Mouse (Mus musculus) MEL (cell line): ENCODE data around the gene Nthl1. TPM values are rescaled to one million over a fixed set of nuclear protein-coding genes. Genes with fewer than 3 reads are reported as not detected.

ENCODE experiments used
- DNase-seq: peaks from one replicate; pipeline ENCODE4 v3.0.0; 2011; ENCODE audit warnings: low read depth, low spot score
- H3K27ac ChIP-seq: 2 replicates; pipeline ENCODE4 v1.5.1; 2012; ENCODE audit warnings: low read depth, mild to moderate bottlenecking, control low read depth, low read length, moderate library complexity; ENCODE audit not compliant: control insufficient read depth
- H3K27me3 ChIP-seq, 2 experiments: fragments of 150-350 bp in 1 of 2; sonication (generic) in 1 of 2; 2 replicates each; pipeline ENCODE4 v1.6.1; 2012; ENCODE audit warnings: low read length in 2 of 2, mild to moderate bottlenecking in 2 of 2, improper control_type of control experiment in 1 of 2, moderate library complexity in 1 of 2; ENCODE audit not compliant: insufficient read depth in 2 of 2, control insufficient read depth in 1 of 2
- H3K36me3 ChIP-seq, 2 experiments: 2 replicates each; pipeline ENCODE4 v1.6.1; 2012 to 2014; ENCODE audit warnings: low read length in 2 of 2, improper control_type of control experiment in 1 of 2, inconsistent platforms in 1 of 2, mild to moderate bottlenecking in 1 of 2; ENCODE audit not compliant: insufficient read depth in 2 of 2, control insufficient read depth in 1 of 2
- H3K4me1 ChIP-seq, 2 experiments: fragments of 150-350 bp in 1 of 2; sonication (generic) in 1 of 2; 2 replicates each; pipeline ENCODE4 v1.6.1; 2012; ENCODE audit warnings: low read length in 2 of 2, improper control_type of control experiment in 1 of 2, mild to moderate bottlenecking in 1 of 2; ENCODE audit not compliant: insufficient read depth in 2 of 2, control insufficient read depth in 1 of 2
- H3K4me3 ChIP-seq, 2 experiments: fragments of 150-350 bp in 1 of 2; sonication (generic) in 1 of 2; 2 replicates each; pipeline ENCODE4 v1.5.1; 2012; ENCODE audit warnings: low read depth in 2 of 2, low read length in 2 of 2, mild to moderate bottlenecking in 2 of 2, moderate library complexity in 2 of 2, control low read depth in 1 of 2, improper control_type of control experiment in 1 of 2; ENCODE audit not compliant: control insufficient read depth in 1 of 2, insufficient read depth in 1 of 2
- H3K79me2 ChIP-seq: 2 replicates; pipeline ENCODE4 v1.6.1; 2012; ENCODE audit warnings: mild to moderate bottlenecking, low read length, moderate library complexity; ENCODE audit not compliant: control insufficient read depth, poor library complexity, insufficient read depth
- H3K9ac ChIP-seq: 2 replicates; pipeline ENCODE4 v1.6.1; 2012; ENCODE audit warnings: low read depth, mild to moderate bottlenecking, control low read depth, low read length, moderate library complexity; ENCODE audit not compliant: control insufficient read depth, poor library complexity, severe bottlenecking
- H3K9me3 ChIP-seq: fragments of 150-350 bp; sonication (generic); replicated peaks from 2 replicates; pipeline ENCODE4 v1.6.1; 2012; ENCODE audit warnings: mild to moderate bottlenecking, low read length, improper control_type of control experiment, moderate library complexity; ENCODE audit not compliant: insufficient read depth
- BHLHE40 ChIP-seq: IDR thresholded peaks from 2 replicates; pipeline ENCODE4 v1.6.1; 2012; ENCODE audit warnings: low read depth, mild to moderate bottlenecking, inconsistent platforms, low read length, improper control_type of control experiment, borderline replicate concordance
- CHD2 ChIP-seq: IDR thresholded peaks from 2 replicates; pipeline ENCODE4 v1.6.1; 2011; ENCODE audit warnings: low read length, improper control_type of control experiment
- CTCF ChIP-seq, 3 experiments: IDR thresholded peaks in 2 of 3; conservative IDR thresholded peaks in 1 of 3; 2 replicates each; pipeline ENCODE4 v1.5.1; 2011 to 2012; ENCODE audit warnings: low read length in 3 of 3, low read depth in 2 of 3, mild to moderate bottlenecking in 2 of 3, improper control_type of control experiment in 1 of 3, inconsistent platforms in 1 of 3, mixed read lengths in 1 of 3, moderate library complexity in 1 of 3; ENCODE audit not compliant: control insufficient read depth in 1 of 3, insufficient read depth in 1 of 3, poor library complexity in 1 of 3, severe bottlenecking in 1 of 3
- EP300 ChIP-seq, 2 experiments: IDR thresholded peaks; 2 replicates each; pipeline ENCODE4 v1.6.1; 2011; ENCODE audit warnings: improper control_type of control experiment in 2 of 2, low read length in 2 of 2, low read depth in 1 of 2, mild to moderate bottlenecking in 1 of 2
- GABPA ChIP-seq: IDR thresholded peaks from 2 replicates; pipeline ENCODE4 v1.6.1; 2012; ENCODE audit warnings: low read depth, mild to moderate bottlenecking, inconsistent platforms, low read length, improper control_type of control experiment, moderate library complexity
- MAFK ChIP-seq: IDR thresholded peaks from 2 replicates; pipeline ENCODE4 v1.6.1; 2011; ENCODE audit warnings: low read depth, mild to moderate bottlenecking, low read length, improper control_type of control experiment, borderline replicate concordance
- MAX ChIP-seq: IDR thresholded peaks from 2 replicates; pipeline ENCODE4 v1.6.1; 2011; ENCODE audit warnings: low read length, improper control_type of control experiment
- MEF2A ChIP-seq: IDR thresholded peaks from 2 replicates; pipeline ENCODE4 v1.6.1; 2014; ENCODE audit warnings: low read depth, mild to moderate bottlenecking, inconsistent platforms, low read length, improper control_type of control experiment; ENCODE audit not compliant: poor library complexity, insufficient replicate concordance, severe bottlenecking; ENCODE audit errors: extremely low read depth
- POLR2AphosphoS2 ChIP-seq: IDR thresholded peaks from 2 replicates; pipeline ENCODE4 v1.6.1; 2011; ENCODE audit warnings: low read length, improper control_type of control experiment
- POLR2AphosphoS5 ChIP-seq: IDR thresholded peaks from 2 replicates; pipeline ENCODE4 v1.6.1; 2012; ENCODE audit warnings: low read depth, borderline replicate concordance, mild to moderate bottlenecking, inconsistent platforms, low read length, moderate library complexity, mixed read lengths
- SMC3 ChIP-seq: IDR thresholded peaks from 2 replicates; pipeline ENCODE4 v1.6.1; 2011; ENCODE audit warnings: low read depth, low read length, improper control_type of control experiment
- TAL1 ChIP-seq: IDR thresholded peaks from 2 replicates; pipeline ENCODE4 v1.6.1; 2012; ENCODE audit warnings: mild to moderate bottlenecking, inconsistent platforms, low read length, moderate library complexity, mixed read lengths
- USF1 ChIP-seq: IDR thresholded peaks from 2 replicates; pipeline ENCODE4 v1.6.1; 2014; ENCODE audit warnings: low read depth, mild to moderate bottlenecking, inconsistent platforms, low read length, improper control_type of control experiment, moderate library complexity
- ZC3H11A ChIP-seq: IDR thresholded peaks from 2 replicates; pipeline ENCODE4 v1.6.1; 2012; ENCODE audit warnings: low read depth, mild to moderate bottlenecking, inconsistent platforms, low read length, improper control_type of control experiment
- polyA plus RNA-seq, 2 experiments: library from polyadenylated mRNA; stranded (reverse) in 1 of 2; unstranded in 1 of 2; fragments of >175 nt in 1 of 2; fragments of >200 nt in 1 of 2; gene quantifications; 2 replicates each; pipeline versions ENCODE4 v1.2.1 to v1.2.4; 2012; ENCODE audit warnings: low replicate concordance in 2 of 2, low read depth in 1 of 2; ENCODE audit not compliant: insufficient read length in 2 of 2, insufficient read depth in 1 of 2, missing spikeins in 1 of 2
- total RNA-seq: library from RNA; depleted of rRNA; stranded (reverse); fragments of 300-350 nt; gene quantifications from 2 replicates; pipeline ENCODE4 v1.2.3, GENCODE M21; 2012

The Nthl1 gene
- total and polyA plus RNA-seq, 3 experiments, result 31.4 to 262 (median 32.0) TPM

DNA sequence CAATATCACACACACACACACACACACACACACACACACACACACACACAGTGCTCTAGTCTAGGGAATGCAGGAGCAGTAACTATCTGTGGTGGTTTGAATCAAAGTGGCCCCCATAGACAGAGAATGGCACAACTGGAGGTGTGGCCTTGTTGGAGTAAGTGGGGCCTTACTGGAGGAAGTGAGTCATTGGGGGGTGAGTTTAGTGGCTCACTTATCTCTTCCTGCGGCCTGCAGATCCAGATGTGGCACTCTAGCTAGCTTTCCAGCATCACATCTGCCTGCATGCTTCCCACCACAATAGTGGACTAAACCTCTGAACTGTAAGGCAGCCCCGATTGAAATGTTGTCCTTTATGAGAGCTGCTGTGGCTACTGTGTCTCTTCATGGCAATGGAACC lies 21.8 kb upstream of the Nthl1 start:
- no peak overlapping the region for H3K4me3 ChIP-seq
- H3K9ac ChIP-seq, result no peak overlapping the region
- H3K27ac ChIP-seq, result no peak overlapping the region
- H3K9me3 ChIP-seq, result no peaks in the 10 kb centered on the region
- H3K79me2 ChIP-seq, result no peaks in the 10 kb centered on the region
- TF ChIP-seq USF1 (no peak), POLR2AphosphoS2 (no peak), MAFK (no peak), BHLHE40 (no peak), CHD2 (no peak), ZC3H11A (no peak), TAL1 (peak; percentile 24; the same call in 1 of the 2 replicates)
- DNase-seq, result peak; percentile 59
- peaks cover 0 to 3% of the 10 kb centered on the region in 2 experiments for H3K36me3 ChIP-seq
- no peaks in the 10 kb centered on the region for H3K27me3 ChIP-seq
- H3K4me1 ChIP-seq, result peaks cover 3 to 6% of the 10 kb centered on the region in 2 experiments; a peak in 3 of 4 replicates

DNA sequence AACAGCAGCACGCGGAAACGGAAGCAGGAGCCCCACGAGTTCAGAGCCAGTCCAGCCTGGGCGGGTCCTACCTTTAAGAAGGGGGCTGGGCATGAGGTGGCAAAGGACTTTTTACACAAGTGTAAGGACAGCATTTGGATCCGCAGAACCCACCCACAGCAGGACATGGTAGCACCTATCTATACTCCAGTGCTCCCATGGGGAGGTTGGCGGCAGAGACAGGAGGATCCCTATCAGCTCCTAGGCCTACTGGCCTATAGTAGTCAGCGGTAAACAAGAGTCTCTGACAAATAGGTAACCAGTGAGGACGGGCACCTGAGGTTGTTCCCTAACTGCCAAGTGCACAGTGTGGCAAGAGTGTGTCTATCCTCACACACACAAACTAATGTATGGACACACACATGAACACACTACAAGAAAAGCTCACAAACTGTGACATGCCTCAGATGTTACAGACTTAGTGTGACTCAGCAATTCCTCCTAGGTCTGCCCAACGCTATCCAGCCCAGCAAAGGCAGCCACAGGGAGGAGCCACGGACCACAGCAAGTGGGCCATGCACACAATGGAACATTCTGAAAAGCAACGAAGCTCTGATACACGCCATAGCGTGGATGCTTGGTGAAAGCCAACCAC lies 14.8 kb upstream of the Nthl1 start:
- peak; percentile 18; the same call in 1 of the 2 replicates for TF ChIP-seq SMC3
- no peak for TF ChIP-seq MAX
- no peak for TF ChIP-seq TAL1
- peak in 2 of 3 experiments; percentile 10 to 16; a peak in 2 of 6 replicates for TF ChIP-seq CTCF (IDR thresholded peaks at IDR 0.05 in 2 of 3, conservative IDR thresholded peaks at IDR 0.05 in 1 of 3; ENCODE audit: control insufficient read depth in 1 of 3, insufficient read depth in 1 of 3, low read depth in 2 of 3, low read length in 3 of 3, poor library complexity in 1 of 3, severe bottlenecking in 1 of 3)
- 0 out of 4 replicates have a peak, but pooled peaks of 1 of the 2 experiments have one; percentile 12 for TF ChIP-seq EP300 (IDR thresholded peaks at IDR 0.05; ENCODE audit: low read depth in 1 of 2, low read length in 2 of 2)
- TF ChIP-seq POLR2AphosphoS5, result no peak
- TF ChIP-seq GABPA, result peak; percentile 79
- no peak for TF ChIP-seq MEF2A
- TF ChIP-seq MAFK, result peak; percentile 64; the same call in 1 of the 2 replicates
- TF ChIP-seq ZC3H11A, result 0 out of 2 replicates have a peak, but pooled peaks have one; percentile 5
- Histone ChIP-seq H3K4me1 (peaks cover 6 to 8% of the 10 kb centered on the region in 2 experiments; a peak in 3 of 4 replicates), H3K79me2 (no peaks in the 10 kb centered on the region), H3K9me3 (no peaks in the 10 kb centered on the region), H3K9ac (peak overlapping the region; percentile 17; the same call in 1 of the 2 replicates), H3K27ac (peak overlapping the region; percentile 52), H3K4me3 (no peak overlapping the region), H3K27me3 (no peaks in the 10 kb centered on the region), H3K36me3 (peaks cover 0 to 6% of the 10 kb centered on the region in 2 experiments)
- DNase-seq, result peak; percentile 77
